Mouse (Mus musculus) myocyte (in vitro differentiated cells): ENCODE measurements around the gene Pja2.

Experiments used
- E2F4 ChIP-seq: IDR thresholded peaks from one replicate; pipeline ENCODE4 v1.6.1; 2011; ENCODE audit warnings: mild to moderate bottlenecking, control low read depth, moderate library complexity; ENCODE audit not compliant: insufficient read depth
- POLR2A ChIP-seq: IDR thresholded peaks from one replicate; pipeline ENCODE4 v1.6.1; 2011; ENCODE audit warnings: low read depth, mild to moderate bottlenecking, control low read depth, moderate library complexity; ENCODE audit not compliant: insufficient read length

GRCm38 (mm10) chr17:64289684-64290083, 42.0 kb downstream of the Pja2 start:
- TF ChIP-seq E2F4 (no peak), POLR2A (no peak)
